Mouse (Mus musculus): ENCODE data around the gene Ankfy1. TPM values are rescaled to one million over a fixed set of nuclear protein-coding genes. Genes with fewer than 3 reads are reported as not detected.

Gene Ankfy1
- polyA plus RNA-seq, 1 experiment from 2014 or later: 14.1 TPM

GRCm38 (mm10) chr11:72807992-72808391 is 118.2 kb downstream of the Ankfy1 start:
- Histone ChIP-seq H3K4me3 (ENCODE audit: low read length) (no peak overlapping the region), H3K4me1 (ENCODE audit: control insufficient read depth, insufficient read depth, low read length) (peaks cover 19% of the 10 kb centered on the region), H3K9ac (ENCODE audit: low read depth, low read length) (no peak overlapping the region), H3K27ac (ENCODE audit: low read length) (peak overlapping the region; percentile 60; the same call in 1 of the 2 replicates), H3K4me2 (ENCODE audit: low read depth, low read length) (no peak overlapping the region), H3K36me3 (ENCODE audit: control insufficient read depth, insufficient read depth, low read length) (no peaks in the 10 kb centered on the region), H3K27me3 (replicated peaks; ENCODE audit: control insufficient read depth, insufficient read depth, low read length) (no peaks in the 10 kb centered on the region), H3K9me3 (ENCODE audit: control insufficient read depth, low read length) (no peaks in the 10 kb centered on the region)
- peak; percentile 69 for ATAC-seq
- WGBS: 60% methylated on average over 4 of the region's 4 CpGs

- no peak overlapping the region for H3K27ac ChIP-seq (ENCODE audit: low read length)
- WGBS: 96% methylated on average over 5 of the region's 5 CpGs
- H3K9me3 ChIP-seq (ENCODE audit: control insufficient read depth, low read length): no peaks in the 10 kb centered on the region
- H3K27me3 ChIP-seq (replicated peaks; ENCODE audit: control insufficient read depth, insufficient read depth, low read length): no peaks in the 10 kb centered on the region
- ATAC-seq: no peak
- no peak overlapping the region for H3K9ac ChIP-seq (ENCODE audit: low read depth, low read length)
- H3K4me2 ChIP-seq (ENCODE audit: low read depth, low read length): no peak overlapping the region
- peaks cover 4% of the 10 kb centered on the region; the same call in 1 of the 2 replicates for H3K36me3 ChIP-seq (ENCODE audit: control insufficient read depth, insufficient read depth, low read length)
- no peak overlapping the region for H3K4me3 ChIP-seq (ENCODE audit: low read length)
- no peaks in the 10 kb centered on the region for H3K4me1 ChIP-seq (ENCODE audit: control insufficient read depth, insufficient read depth, low read length)
These were observed 123.9 kb downstream of the Ankfy1 start for GRCm38 (mm10) chr11:72813687-72814086.

GRCm38 (mm10) chr11:72814188-72814587 is 124.4 kb downstream of the Ankfy1 start:
- H3K27me3 ChIP-seq (replicated peaks; ENCODE audit: control insufficient read depth, insufficient read depth, low read length): no peaks in the 10 kb centered on the region
- no peak overlapping the region for H3K4me3 ChIP-seq (ENCODE audit: low read length)
- H3K9ac ChIP-seq (ENCODE audit: low read depth, low read length): no peak overlapping the region
- no peak overlapping the region for H3K27ac ChIP-seq (ENCODE audit: low read length)
- H3K4me2 ChIP-seq (ENCODE audit: low read depth, low read length): no peak overlapping the region
- H3K36me3 ChIP-seq (ENCODE audit: control insufficient read depth, insufficient read depth, low read length): peaks cover 4% of the 10 kb centered on the region; the same call in 1 of the 2 replicates
- WGBS: 79% methylated on average over 2 of the region's 2 CpGs
- ATAC-seq: no peak
- H3K9me3 ChIP-seq (ENCODE audit: control insufficient read depth, low read length): no peaks in the 10 kb centered on the region
- no peaks in the 10 kb centered on the region for H3K4me1 ChIP-seq (ENCODE audit: control insufficient read depth, insufficient read depth, low read length)

- no peaks in the 10 kb centered on the region for H3K9me3 ChIP-seq (ENCODE audit: control insufficient read depth, low read length)
- no peak overlapping the region for H3K9ac ChIP-seq (ENCODE audit: low read depth, low read length)
- no peak for ATAC-seq
- H3K4me3 ChIP-seq (ENCODE audit: low read length): no peak overlapping the region
- H3K36me3 ChIP-seq (ENCODE audit: control insufficient read depth, insufficient read depth, low read length): peaks cover 6% of the 10 kb centered on the region; the same call in 1 of the 2 replicates
- H3K4me1 ChIP-seq (ENCODE audit: control insufficient read depth, insufficient read depth, low read length): no peaks in the 10 kb centered on the region
- WGBS: 73% methylated on average over 1 of the region's 1 CpGs
- H3K4me2 ChIP-seq (ENCODE audit: low read depth, low read length): no peak overlapping the region
- H3K27me3 ChIP-seq (replicated peaks; ENCODE audit: control insufficient read depth, insufficient read depth, low read length): no peaks in the 10 kb centered on the region
- no peak overlapping the region for H3K27ac ChIP-seq (ENCODE audit: low read length)
These were observed 127.1 kb downstream of the Ankfy1 start for GRCm38 (mm10) chr11:72816859-72817258.

- Histone ChIP-seq H3K4me1 (ENCODE audit: control insufficient read depth, insufficient read depth, low read length) (no peaks in the 10 kb centered on the region), H3K4me2 (ENCODE audit: low read depth, low read length) (no peak overlapping the region), H3K9ac (ENCODE audit: low read depth, low read length) (no peak overlapping the region), H3K36me3 (ENCODE audit: control insufficient read depth, insufficient read depth, low read length) (peaks cover 6% of the 10 kb centered on the region; the same call in 1 of the 2 replicates), H3K27me3 (replicated peaks; ENCODE audit: control insufficient read depth, insufficient read depth, low read length) (no peaks in the 10 kb centered on the region), H3K27ac (ENCODE audit: low read length) (no peak overlapping the region), H3K9me3 (ENCODE audit: control insufficient read depth, low read length) (no peaks in the 10 kb centered on the region), H3K4me3 (ENCODE audit: low read length) (no peak overlapping the region)
- ATAC-seq: no peak
- 88% methylated on average over 7 of the region's 7 CpGs for WGBS
These were observed 128.3 kb downstream of the Ankfy1 start for GRCm38 (mm10) chr11:72818067-72818466.

- H3K27me3 ChIP-seq (replicated peaks; ENCODE audit: control insufficient read depth, insufficient read depth, low read length): no peaks in the 10 kb centered on the region
- no peak overlapping the region for H3K9ac ChIP-seq (ENCODE audit: low read depth, low read length)
- WGBS: 82% methylated on average over 7 of the region's 7 CpGs
- H3K4me3 ChIP-seq (ENCODE audit: low read length): no peak overlapping the region
- no peak overlapping the region for H3K27ac ChIP-seq (ENCODE audit: low read length)
- H3K4me2 ChIP-seq (ENCODE audit: low read depth, low read length): no peak overlapping the region
- peaks cover 10% of the 10 kb centered on the region; the same call in 1 of the 2 replicates for H3K36me3 ChIP-seq (ENCODE audit: control insufficient read depth, insufficient read depth, low read length)
- ATAC-seq: peak; percentile 66
- H3K4me1 ChIP-seq (ENCODE audit: control insufficient read depth, insufficient read depth, low read length): no peaks in the 10 kb centered on the region
- H3K9me3 ChIP-seq (ENCODE audit: control insufficient read depth, low read length): no peaks in the 10 kb centered on the region
These were observed 131.2 kb downstream of the Ankfy1 start for GRCm38 (mm10) chr11:72821041-72821440.

Small RNA genes within 50 kb of the gene (microRNA-seq; reads per million reads assigned to microRNA genes)
- gene Gm25678: not detected

Other genes with a start within 250 kb of the Ankfy1 start
- 119 and 141 TPM in 2 replicates for gene Mybbp1a, start 248.7 kb upstream of the Ankfy1 start, polyA plus RNA-seq (2015; fragmentation: Nextera tagmentation; extraction: Ambion mirVana)
- 5.9 and 7.5 TPM in 2 replicates for gene Spns2, start 200.1 kb upstream of the Ankfy1 start, polyA plus RNA-seq (2015; fragmentation: Nextera tagmentation; extraction: Ambion mirVana)
- gene Spns3, start 139.5 kb upstream of the Ankfy1 start, polyA plus RNA-seq (2015; fragmentation: Nextera tagmentation; extraction: Ambion mirVana): 3.2 and 5.7 TPM in 2 replicates
- gene Ube2g1, start 82.7 kb upstream of the Ankfy1 start, polyA plus RNA-seq (2015; fragmentation: Nextera tagmentation; extraction: Ambion mirVana): 49.1 and 50.0 TPM in 2 replicates
- gene Cyb5d2, start 106.1 kb downstream of the Ankfy1 start, polyA plus RNA-seq (2015; fragmentation: Nextera tagmentation; extraction: Ambion mirVana): 4.8 and 5.1 TPM in 2 replicates
- 11.3 and 13.7 TPM in 2 replicates for gene Zzef1, start 106.2 kb downstream of the Ankfy1 start, polyA plus RNA-seq (2015; fragmentation: Nextera tagmentation; extraction: Ambion mirVana)

All from intestine, embryonic 16.5 days (tissue).